Mouse (Mus musculus): ENCODE measurements around the gene Olfr1289. TPM values are rescaled to one million over a fixed set of nuclear protein-coding genes. Genes with fewer than 3 reads are reported as not detected.

The Olfr1289 gene
- polyA plus RNA-seq (2011; ENCODE audit: insufficient read depth, insufficient read length, low replicate concordance, missing spikeins): not detected in 2 replicates

- no peak within 1 kb of the TSS for H3K4me3 ChIP-seq (replicated peaks; ENCODE audit: control insufficient read depth, low read depth, low read length)
- H3K27ac ChIP-seq (ENCODE audit: control insufficient read depth, insufficient read depth, low read depth, low read length, poor library complexity): no peak within 1 kb of the TSS
- H3K4me1 ChIP-seq (ENCODE audit: control insufficient read depth, insufficient read depth, low read length): no peaks in the 10 kb centered on the region
- 63% methylated on average over 1 of the region's 1 CpGs for WGBS
- TF ChIP-seq POLR2A (IDR thresholded peaks at IDR 0.05; ENCODE audit: borderline replicate concordance, control insufficient read depth, low read depth, low read length) (no peak), CTCF (IDR thresholded peaks at IDR 0.05; ENCODE audit: control insufficient read depth, insufficient read depth, low read length) (no peak)
Observed at GRCm38 (mm10) chr2:111480519-111480918, at the start of gene Olfr1289. Gene Olfr1289 (plus strand): TSS chr2:111480819.

- TF ChIP-seq CTCF (IDR thresholded peaks at IDR 0.05; ENCODE audit: control insufficient read depth, insufficient read depth, low read length) (no peak), POLR2A (IDR thresholded peaks at IDR 0.05; ENCODE audit: borderline replicate concordance, control insufficient read depth, low read depth, low read length) (no peak)
- Histone ChIP-seq H3K27ac (ENCODE audit: control insufficient read depth, insufficient read depth, low read depth, low read length, poor library complexity) (no peak within 1 kb of the TSS), H3K4me1 (ENCODE audit: control insufficient read depth, insufficient read depth, low read length) (no peaks in the 10 kb centered on the region), H3K4me3 (replicated peaks; ENCODE audit: control insufficient read depth, low read depth, low read length) (no peak within 1 kb of the TSS)
- WGBS: 67% methylated on average over 1 of the region's 1 CpGs
Observed at GRCm38 (mm10) chr2:111448842-111449241, 31.8 kb upstream of the Olfr1289 start, which contains the start of gene Olfr1287. Gene Olfr1287 (plus strand): TSS chr2:111449142.

GRCm38 (mm10) chr2:111473801-111474200, 6.8 kb upstream of the Olfr1289 start, which contains the start of gene Olfr1288:
Gene Olfr1288 (plus strand): TSS chr2:111474101.
- TF ChIP-seq CTCF (IDR thresholded peaks at IDR 0.05; ENCODE audit: control insufficient read depth, insufficient read depth, low read length) (no peak), POLR2A (IDR thresholded peaks at IDR 0.05; ENCODE audit: borderline replicate concordance, control insufficient read depth, low read depth, low read length) (no peak)
- 91% methylated on average over 1 of the region's 1 CpGs for WGBS
- no peaks in the 10 kb centered on the region for H3K4me1 ChIP-seq (ENCODE audit: control insufficient read depth, insufficient read depth, low read length)

GRCm38 (mm10) chr2:111493729-111494128, 13.1 kb downstream of the Olfr1289 start, which contains the start of gene Olfr1290:
Gene Olfr1290 (minus strand): TSS chr2:111493829.
- Histone ChIP-seq H3K4me1 (ENCODE audit: control insufficient read depth, insufficient read depth, low read length) (no peaks in the 10 kb centered on the region), H3K27ac (ENCODE audit: control insufficient read depth, insufficient read depth, low read depth, low read length, poor library complexity) (no peak within 1 kb of the TSS), H3K4me3 (replicated peaks; ENCODE audit: control insufficient read depth, low read depth, low read length) (no peak within 1 kb of the TSS)
- WGBS: 64% methylated on average over 5 of the region's 5 CpGs
- TF ChIP-seq POLR2A (IDR thresholded peaks at IDR 0.05; ENCODE audit: borderline replicate concordance, control insufficient read depth, low read depth, low read length) (no peak), CTCF (IDR thresholded peaks at IDR 0.05; ENCODE audit: control insufficient read depth, insufficient read depth, low read length) (no peak)

More at GRCm38 (mm10) chr2:111473801-111474200, 6.8 kb upstream of the Olfr1289 start, which contains the start of gene Olfr1288:
- Histone ChIP-seq H3K27ac (ENCODE audit: control insufficient read depth, insufficient read depth, low read depth, low read length, poor library complexity) (no peak within 1 kb of the TSS), H3K4me3 (replicated peaks; ENCODE audit: control insufficient read depth, low read depth, low read length) (no peak within 1 kb of the TSS)

DNA sequence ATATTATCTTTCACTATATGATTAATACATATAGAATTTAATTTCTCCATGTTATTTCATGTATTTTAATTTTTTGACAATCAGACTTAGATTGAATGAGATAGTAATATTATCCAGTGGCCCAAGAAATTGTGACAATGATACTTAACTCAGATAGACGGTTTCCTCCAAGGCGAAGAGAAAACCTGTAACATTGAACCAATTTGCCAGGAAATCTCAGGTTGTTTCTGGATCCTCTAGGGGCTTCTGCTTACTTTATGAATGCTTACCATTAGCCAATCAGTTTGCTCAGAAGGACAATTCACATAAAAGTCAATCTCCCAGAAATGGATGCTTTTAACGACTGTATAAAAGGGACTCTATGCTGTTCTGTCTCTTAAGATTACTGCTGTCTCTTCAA, 16.3 kb downstream of the Olfr1289 start, which contains the start of gene Olfr1291-ps1:
Olfr1291-ps1 (plus strand) TSS at position 301 of the 400 bp plus-strand sequence.
- 79% methylated on average over 3 of the region's 3 CpGs for WGBS
- Histone ChIP-seq H3K4me3 (replicated peaks; ENCODE audit: control insufficient read depth, low read depth, low read length) (no peak within 1 kb of the TSS), H3K27ac (ENCODE audit: control insufficient read depth, insufficient read depth, low read depth, low read length, poor library complexity) (no peak within 1 kb of the TSS), H3K4me1 (ENCODE audit: control insufficient read depth, insufficient read depth, low read length) (no peaks in the 10 kb centered on the region)
- no peak for TF ChIP-seq CTCF (IDR thresholded peaks at IDR 0.05; ENCODE audit: control insufficient read depth, insufficient read depth, low read length)
- TF ChIP-seq POLR2A (IDR thresholded peaks at IDR 0.05; ENCODE audit: borderline replicate concordance, control insufficient read depth, low read depth, low read length): no peak

DNA sequence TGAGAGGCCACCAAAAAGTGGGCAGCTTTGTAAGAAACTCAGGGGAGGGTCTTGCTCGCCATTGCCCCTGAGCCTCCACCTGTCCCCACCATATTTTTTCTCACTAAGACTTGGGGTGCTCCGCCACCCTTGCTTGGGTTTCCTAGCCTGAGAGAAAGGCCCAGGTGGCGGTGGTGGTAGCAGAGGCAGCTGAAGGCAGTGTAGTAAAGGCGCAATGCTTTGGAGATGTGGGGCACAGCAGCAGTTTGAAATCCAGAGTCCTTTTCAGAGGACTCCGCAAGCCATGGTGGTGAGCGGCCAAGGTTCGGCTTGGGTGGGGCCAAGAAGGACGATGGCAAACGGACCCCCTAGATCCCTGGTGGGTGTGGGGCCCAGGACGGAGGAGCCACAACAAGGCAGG, 36.8 kb downstream of the Olfr1289 start:
- Histone ChIP-seq H3K27ac (ENCODE audit: control insufficient read depth, insufficient read depth, low read depth, low read length, poor library complexity) (no peak overlapping the region), H3K4me3 (replicated peaks; ENCODE audit: control insufficient read depth, low read depth, low read length) (no peak overlapping the region), H3K4me1 (ENCODE audit: control insufficient read depth, insufficient read depth, low read length) (no peaks in the 10 kb centered on the region)
- TF ChIP-seq CTCF (IDR thresholded peaks at IDR 0.05; ENCODE audit: control insufficient read depth, insufficient read depth, low read length) (no peak), POLR2A (IDR thresholded peaks at IDR 0.05; ENCODE audit: borderline replicate concordance, control insufficient read depth, low read depth, low read length) (no peak)
- 82% methylated on average over 10 of the region's 10 CpGs for WGBS

GRCm38 (mm10) chr2:111524903-111525302, 44.3 kb downstream of the Olfr1289 start, which contains the start of gene Olfr1293-ps:
Gene Olfr1293-ps (plus strand): TSS chr2:111525203.
- no peak for TF ChIP-seq POLR2A (IDR thresholded peaks at IDR 0.05; ENCODE audit: borderline replicate concordance, control insufficient read depth, low read depth, low read length)
- no peak for TF ChIP-seq CTCF (IDR thresholded peaks at IDR 0.05; ENCODE audit: control insufficient read depth, insufficient read depth, low read length)
- H3K4me3 ChIP-seq (replicated peaks; ENCODE audit: control insufficient read depth, low read depth, low read length): no peak within 1 kb of the TSS
- WGBS: 65% methylated on average over 1 of the region's 1 CpGs

More at GRCm38 (mm10) chr2:111524903-111525302, 44.3 kb downstream of the Olfr1289 start, which contains the start of gene Olfr1293-ps:
- Histone ChIP-seq H3K27ac (ENCODE audit: control insufficient read depth, insufficient read depth, low read depth, low read length, poor library complexity) (no peak within 1 kb of the TSS), H3K4me1 (ENCODE audit: control insufficient read depth, insufficient read depth, low read length) (no peaks in the 10 kb centered on the region)

Other genes with a start within 250 kb of the Olfr1289 start
- gene Olfr1275, start 245.5 kb upstream of the Olfr1289 start, polyA plus RNA-seq (2011; ENCODE audit: insufficient read depth, insufficient read length, low replicate concordance, missing spikeins): not detected in 2 replicates
- not detected in 2 replicates for gene Olfr1276, start 226.3 kb upstream of the Olfr1289 start, polyA plus RNA-seq (2011; ENCODE audit: insufficient read depth, insufficient read length, low replicate concordance, missing spikeins)
- not detected in 2 replicates for gene Olfr1277, start 206.7 kb upstream of the Olfr1289 start, polyA plus RNA-seq (2011; ENCODE audit: insufficient read depth, insufficient read length, low replicate concordance, missing spikeins)
- gene Olfr1278, start 190.7 kb upstream of the Olfr1289 start, polyA plus RNA-seq (2011; ENCODE audit: insufficient read depth, insufficient read length, low replicate concordance, missing spikeins): not detected in 2 replicates
- not detected in 2 replicates for gene Olfr1279, start 180.2 kb upstream of the Olfr1289 start, polyA plus RNA-seq (2011; ENCODE audit: insufficient read depth, insufficient read length, low replicate concordance, missing spikeins)
- gene Olfr1280, start 166.8 kb upstream of the Olfr1289 start, polyA plus RNA-seq (2011; ENCODE audit: insufficient read depth, insufficient read length, low replicate concordance, missing spikeins): not detected in 2 replicates
- not detected in 2 replicates for gene Olfr1281, start 154.3 kb upstream of the Olfr1289 start, polyA plus RNA-seq (2011; ENCODE audit: insufficient read depth, insufficient read length, low replicate concordance, missing spikeins)
- not detected in 2 replicates for gene Olfr1282, start 144.7 kb upstream of the Olfr1289 start, polyA plus RNA-seq (2011; ENCODE audit: insufficient read depth, insufficient read length, low replicate concordance, missing spikeins)
- gene Olfr1283, start 114.0 kb upstream of the Olfr1289 start, polyA plus RNA-seq (2011; ENCODE audit: insufficient read depth, insufficient read length, low replicate concordance, missing spikeins): not detected in 2 replicates
- not detected in 2 replicates for gene Olfr1284, start 105.3 kb upstream of the Olfr1289 start, polyA plus RNA-seq (2011; ENCODE audit: insufficient read depth, insufficient read length, low replicate concordance, missing spikeins)
- gene Olfr1286, start 57.7 kb upstream of the Olfr1289 start, polyA plus RNA-seq (2011; ENCODE audit: insufficient read depth, insufficient read length, low replicate concordance, missing spikeins): not detected in 2 replicates
- gene Olfr1287, start 31.7 kb upstream of the Olfr1289 start, polyA plus RNA-seq (2011; ENCODE audit: insufficient read depth, insufficient read length, low replicate concordance, missing spikeins): not detected in 2 replicates
- not detected in 2 replicates for gene Olfr1288, start 6.7 kb upstream of the Olfr1289 start, polyA plus RNA-seq (2011; ENCODE audit: insufficient read depth, insufficient read length, low replicate concordance, missing spikeins)
- not detected in 2 replicates for gene Olfr1290, start 13.0 kb downstream of the Olfr1289 start, polyA plus RNA-seq (2011; ENCODE audit: insufficient read depth, insufficient read length, low replicate concordance, missing spikeins)
- gene Olfr1291-ps1, start 16.4 kb downstream of the Olfr1289 start, polyA plus RNA-seq (2011; ENCODE audit: insufficient read depth, insufficient read length, low replicate concordance, missing spikeins): not detected in 2 replicates
- gene Olfr1293-ps, start 44.4 kb downstream of the Olfr1289 start, polyA plus RNA-seq (2011; ENCODE audit: insufficient read depth, insufficient read length, low replicate concordance, missing spikeins): 1.2 TPM in 1 of 2 replicates, not detected in the other
- not detected in 2 replicates for gene Olfr1294, start 59.5 kb downstream of the Olfr1289 start, polyA plus RNA-seq (2011; ENCODE audit: insufficient read depth, insufficient read length, low replicate concordance, missing spikeins)
- not detected in 2 replicates for gene Olfr1295, start 88.9 kb downstream of the Olfr1289 start, polyA plus RNA-seq (2011; ENCODE audit: insufficient read depth, insufficient read length, low replicate concordance, missing spikeins)
- not detected in 2 replicates for gene Olfr1297, start 145.7 kb downstream of the Olfr1289 start, polyA plus RNA-seq (2011; ENCODE audit: insufficient read depth, insufficient read length, low replicate concordance, missing spikeins)
- gene Olfr1298, start 168.4 kb downstream of the Olfr1289 start, polyA plus RNA-seq (2011; ENCODE audit: insufficient read depth, insufficient read length, low replicate concordance, missing spikeins): not detected in 2 replicates
- not detected in 2 replicates for gene Olfr1299, start 180.6 kb downstream of the Olfr1289 start, polyA plus RNA-seq (2011; ENCODE audit: insufficient read depth, insufficient read length, low replicate concordance, missing spikeins)

Measured in bone marrow, adult 2 months (tissue).